Mouse (Mus musculus) intestine, embryonic 16.5 days (tissue): Measurements from ENCODE around the gene Ly75. TPM values are rescaled to one million over a fixed set of nuclear protein-coding genes. Genes with fewer than 3 reads are reported as not detected.
A peak's percentile ranks its signal among the peaks of the same experiment; 100 is the strongest.

Source experiments
- ATAC-seq: fragments of 200-750 bp; cut with Nextera tagmentation; 2 replicates; pipeline ENCODE4 v1.8.0; 2017; ENCODE audit warnings: moderate TSS enrichment, moderate library complexity
- H3K27ac ChIP-seq: fragments of 300-500 bp; sonication (generic); 2 replicates; pipeline ENCODE4 v1.5.1; 2014; ENCODE audit warnings: mild to moderate bottlenecking, low read length
- H3K27me3 ChIP-seq: fragments of 300-500 bp; sonication (generic); replicated peaks from 2 replicates; pipeline ENCODE4 v1.6.1; 2014; ENCODE audit warnings: low read length, control low read depth, mixed read lengths; ENCODE audit not compliant: control insufficient read depth, insufficient read depth
- H3K36me3 ChIP-seq: fragments of 300-500 bp; sonication (generic); 2 replicates; pipeline ENCODE4 v1.6.1; 2014; ENCODE audit warnings: low read length, control low read depth; ENCODE audit not compliant: control insufficient read depth, insufficient read depth
- H3K4me1 ChIP-seq: fragments of 300-500 bp; sonication (generic); 2 replicates; pipeline ENCODE4 v1.6.1; 2014; ENCODE audit warnings: low read length, control low read depth, mixed read lengths; ENCODE audit not compliant: control insufficient read depth, insufficient read depth
- H3K4me2 ChIP-seq: fragments of 300-500 bp; sonication (generic); 2 replicates; pipeline ENCODE4 v1.6.1; 2014; ENCODE audit warnings: low read depth, low read length, control low read depth
- H3K4me3 ChIP-seq: fragments of 300-500 bp; sonication (generic); 2 replicates; pipeline ENCODE4 v1.5.1; 2014; ENCODE audit warnings: mild to moderate bottlenecking, low read length
- H3K9ac ChIP-seq: fragments of 300-500 bp; sonication (generic); 2 replicates; pipeline ENCODE4 v1.6.1; 2014; ENCODE audit warnings: low read depth, low read length
- H3K9me3 ChIP-seq: fragments of 300-500 bp; sonication (generic); 2 replicates; pipeline ENCODE4 v1.6.1; 2016; ENCODE audit warnings: low read length, control low read depth; ENCODE audit not compliant: control insufficient read depth
- WGBS: fragments of 180-500 bp; shearing (Covaris S2); extraction: QIAGEN DNeasy Blood & Tissue Kit; methylation state at CpG from one replicate; pipeline ENCODE4 v1.1.7; 2014; 5-methylcytosine and 5-hydroxymethylcytosine counted together
- polyA plus RNA-seq: library from polyadenylated mRNA; unstranded; fragments of >200 nt; fragmentation: Nextera tagmentation; extraction: Ambion mirVana; gene quantifications from 2 replicates; pipeline ENCODE4 v1.2.1, GENCODE M21; 2015

The Ly75 gene
- polyA plus RNA-seq, 1 experiment from 2014 or later = 0.84 TPM

DNA sequence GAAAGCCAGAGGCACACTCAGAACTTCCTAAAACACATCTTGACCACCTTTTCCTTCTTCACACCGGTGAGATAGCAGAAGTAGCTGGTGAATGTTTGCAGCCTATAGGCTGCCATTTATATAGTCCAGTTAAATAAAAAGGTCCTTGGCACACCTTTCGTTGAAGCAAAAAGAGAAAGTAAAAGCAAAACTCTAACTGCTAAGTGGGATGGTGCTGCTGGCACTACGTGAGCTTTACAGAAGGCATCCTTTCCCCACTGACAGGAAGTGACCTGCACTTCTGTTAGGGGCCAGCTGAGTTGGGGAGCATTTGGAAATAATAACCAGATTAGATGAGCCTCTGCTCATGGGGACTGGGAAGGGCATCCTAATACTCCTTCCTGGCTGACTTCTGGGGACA is 757 bp downstream of the Ly75 start:
- H3K9me3 ChIP-seq = no peaks in the 10 kb centered on the region
- peak overlapping the region; percentile 85 for H3K4me2 ChIP-seq
- H3K4me1 ChIP-seq = peaks cover 4% of the 10 kb centered on the region; the same call in 1 of the 2 replicates
- H3K27me3 ChIP-seq = no peaks in the 10 kb centered on the region
- H3K36me3 ChIP-seq = no peaks in the 10 kb centered on the region
- ATAC-seq = no peak
- 74% methylated on average over 3 of the region's 3 CpGs for WGBS
- H3K27ac ChIP-seq = no peak overlapping the region
- H3K9ac ChIP-seq = peak overlapping the region; percentile 70; the same call in 1 of the 2 replicates
- H3K4me3 ChIP-seq = peak overlapping the region; percentile 61

DNA sequence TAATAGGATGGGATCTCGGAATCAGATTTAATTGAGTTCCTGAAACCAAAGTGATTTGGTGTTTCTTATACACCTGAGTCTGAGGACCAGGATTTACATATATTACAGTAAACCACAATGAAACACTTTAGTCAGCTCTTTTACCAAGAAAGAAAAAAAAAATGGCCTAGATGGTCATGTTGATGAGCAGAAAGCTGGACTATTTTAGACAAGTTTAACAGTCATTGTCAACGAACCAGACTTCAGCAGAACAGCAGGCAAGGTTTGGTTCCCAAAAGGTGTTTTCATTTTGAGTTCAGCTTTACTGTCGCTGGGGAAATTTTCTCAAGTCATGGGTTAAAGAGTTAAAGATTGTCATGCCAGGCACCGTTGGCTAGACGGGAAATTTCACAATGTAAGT is 5.8 kb downstream of the Ly75 start:
- no peak overlapping the region for H3K4me3 ChIP-seq
- no peak overlapping the region for H3K27ac ChIP-seq
- ATAC-seq = no peak
- WGBS = 85% methylated on average over 5 of the region's 5 CpGs
- H3K9ac ChIP-seq = no peak overlapping the region
- no peaks in the 10 kb centered on the region for H3K27me3 ChIP-seq
- H3K9me3 ChIP-seq = no peaks in the 10 kb centered on the region
- no peaks in the 10 kb centered on the region for H3K36me3 ChIP-seq
- no peaks in the 10 kb centered on the region for H3K4me1 ChIP-seq
- no peak overlapping the region for H3K4me2 ChIP-seq

DNA sequence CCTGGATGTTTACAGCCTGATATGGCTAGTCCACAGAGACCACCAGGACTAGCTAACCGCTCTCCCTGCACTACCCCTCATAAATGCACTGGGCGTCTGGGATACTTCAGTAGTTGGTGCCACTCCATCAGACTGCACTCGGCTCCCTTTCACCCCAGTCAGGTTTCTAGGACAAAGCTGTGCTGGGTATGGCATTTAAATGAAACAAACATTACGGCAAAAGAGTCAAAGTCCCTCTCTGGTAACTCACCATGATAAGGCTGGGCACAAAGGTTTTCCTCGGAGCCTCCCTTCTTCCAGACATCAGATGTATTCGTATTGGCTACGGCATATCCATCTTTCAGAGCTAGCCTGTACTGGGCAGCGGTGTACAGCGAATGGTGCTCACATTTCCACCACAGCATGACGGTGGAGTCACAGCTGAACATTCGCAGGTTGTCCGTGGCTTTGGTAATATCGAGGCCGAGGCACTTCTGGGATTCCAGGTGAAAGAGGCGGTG is 7.4 kb downstream of the Ly75 start:
- peak; percentile 81 for ATAC-seq
- no peak overlapping the region for H3K4me2 ChIP-seq
- no peak overlapping the region for H3K9ac ChIP-seq
- H3K4me3 ChIP-seq = no peak overlapping the region
- no peaks in the 10 kb centered on the region for H3K27me3 ChIP-seq
- H3K36me3 ChIP-seq = no peaks in the 10 kb centered on the region
- 88% methylated on average over 15 of the region's 15 CpGs for WGBS
- H3K27ac ChIP-seq = no peak overlapping the region
- no peaks in the 10 kb centered on the region for H3K9me3 ChIP-seq
- H3K4me1 ChIP-seq = no peaks in the 10 kb centered on the region

DNA sequence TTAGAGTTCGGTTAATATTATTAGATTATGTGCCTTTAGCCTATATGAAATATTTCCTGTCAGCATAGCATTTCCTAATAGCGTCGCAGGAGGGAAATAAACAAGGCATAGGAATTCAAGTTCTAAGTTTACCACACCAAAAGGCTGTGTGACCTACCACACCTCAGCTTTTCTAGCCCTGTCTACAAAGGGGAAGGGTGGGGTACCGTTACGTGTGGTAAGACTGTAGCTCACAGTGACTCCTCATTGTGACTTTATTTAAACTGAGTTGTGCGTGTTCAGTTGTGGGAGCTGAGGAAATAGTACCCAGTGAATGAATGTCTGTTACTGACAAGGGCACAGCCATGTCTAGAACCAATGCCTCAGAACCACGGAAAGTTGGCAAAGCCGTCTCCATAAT is 8.0 kb downstream of the Ly75 start:
- Histone ChIP-seq H3K4me1 (no peaks in the 10 kb centered on the region), H3K36me3 (no peaks in the 10 kb centered on the region), H3K9ac (no peak overlapping the region), H3K4me3 (no peak overlapping the region), H3K27ac (no peak overlapping the region), H3K4me2 (no peak overlapping the region), H3K9me3 (no peaks in the 10 kb centered on the region), H3K27me3 (no peaks in the 10 kb centered on the region)
- 90% methylated on average over 8 of the region's 8 CpGs for WGBS
- no peak for ATAC-seq

DNA sequence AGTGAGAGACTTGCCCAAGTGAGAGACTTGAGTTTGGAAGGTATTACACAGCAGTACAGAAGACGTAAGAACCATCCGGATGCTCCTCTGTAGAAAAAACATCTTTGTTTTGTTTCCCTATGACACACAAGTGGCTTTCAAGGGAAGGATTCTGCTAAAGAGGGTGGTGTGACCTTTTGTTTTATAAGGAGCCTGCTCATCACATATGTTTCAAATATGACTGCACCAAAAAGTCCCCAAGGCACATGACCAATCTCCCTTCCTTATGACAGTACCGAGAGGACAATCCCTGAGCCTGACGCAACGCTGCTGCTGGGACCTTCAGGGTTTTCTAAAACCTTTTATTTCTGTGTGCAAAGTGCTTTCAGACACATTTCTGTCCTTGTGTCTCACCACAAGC is 12.9 kb downstream of the Ly75 start:
- Histone ChIP-seq H3K9ac (no peak overlapping the region), H3K36me3 (no peaks in the 10 kb centered on the region), H3K9me3 (no peaks in the 10 kb centered on the region), H3K27me3 (no peaks in the 10 kb centered on the region), H3K4me1 (no peaks in the 10 kb centered on the region), H3K4me3 (no peak overlapping the region), H3K4me2 (no peak overlapping the region), H3K27ac (no peak overlapping the region)
- WGBS = 91% methylated on average over 5 of the region's 5 CpGs
- no peak for ATAC-seq

DNA sequence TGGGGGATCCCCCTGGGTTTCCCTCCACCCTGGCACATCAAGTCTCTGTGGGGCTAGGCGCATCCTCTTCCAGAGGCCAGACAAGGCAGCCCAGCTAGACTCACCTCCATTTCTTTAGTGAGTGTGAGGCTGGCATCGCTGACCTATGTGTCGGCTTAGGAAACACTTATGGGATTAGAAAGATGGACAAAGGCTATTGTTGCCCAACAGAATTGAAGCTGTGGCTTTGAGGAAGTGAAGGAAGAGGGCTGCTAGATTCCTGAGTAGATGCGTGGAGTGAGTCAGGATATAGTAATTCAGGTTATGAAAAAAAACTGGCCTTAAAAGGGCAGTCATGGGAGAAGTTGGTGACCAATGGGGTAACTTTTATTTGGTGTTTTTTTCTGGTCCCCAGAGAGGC is 13.6 kb downstream of the Ly75 start:
- 93% methylated on average over 4 of the region's 4 CpGs for WGBS

DNA sequence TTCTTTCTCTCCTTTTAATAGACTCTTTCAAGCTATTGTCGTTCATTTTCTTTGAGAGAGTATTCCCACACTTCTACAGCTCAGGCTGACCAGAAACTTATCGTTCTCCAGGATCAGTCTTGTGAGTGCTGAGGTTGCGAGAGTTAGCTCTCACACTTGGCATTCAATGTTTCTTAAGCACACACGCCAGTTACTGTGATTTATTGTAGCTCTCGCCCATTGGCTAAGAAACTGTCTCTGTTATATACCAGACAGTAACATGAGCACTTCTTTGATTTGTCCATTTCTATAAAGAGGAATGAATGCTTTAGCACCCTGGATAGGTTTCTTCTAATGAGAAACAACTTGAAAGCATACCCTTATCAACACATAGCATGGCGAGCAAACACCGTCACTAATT is 15.2 kb downstream of the Ly75 start:
- Histone ChIP-seq H3K36me3 (no peaks in the 10 kb centered on the region), H3K27me3 (no peaks in the 10 kb centered on the region), H3K4me2 (no peak overlapping the region), H3K9me3 (no peaks in the 10 kb centered on the region), H3K4me1 (no peaks in the 10 kb centered on the region), H3K4me3 (no peak overlapping the region), H3K27ac (no peak overlapping the region), H3K9ac (no peak overlapping the region)
- 82% methylated on average over 7 of the region's 7 CpGs for WGBS
- ATAC-seq = no peak

More for the DNA sequence above, 13.6 kb downstream of the Ly75 start:
- Histone ChIP-seq H3K27me3 (no peaks in the 10 kb centered on the region), H3K9me3 (no peaks in the 10 kb centered on the region), H3K4me1 (no peaks in the 10 kb centered on the region), H3K36me3 (no peaks in the 10 kb centered on the region), H3K4me3 (no peak overlapping the region), H3K9ac (no peak overlapping the region), H3K4me2 (no peak overlapping the region), H3K27ac (no peak overlapping the region)
- no peak for ATAC-seq

DNA sequence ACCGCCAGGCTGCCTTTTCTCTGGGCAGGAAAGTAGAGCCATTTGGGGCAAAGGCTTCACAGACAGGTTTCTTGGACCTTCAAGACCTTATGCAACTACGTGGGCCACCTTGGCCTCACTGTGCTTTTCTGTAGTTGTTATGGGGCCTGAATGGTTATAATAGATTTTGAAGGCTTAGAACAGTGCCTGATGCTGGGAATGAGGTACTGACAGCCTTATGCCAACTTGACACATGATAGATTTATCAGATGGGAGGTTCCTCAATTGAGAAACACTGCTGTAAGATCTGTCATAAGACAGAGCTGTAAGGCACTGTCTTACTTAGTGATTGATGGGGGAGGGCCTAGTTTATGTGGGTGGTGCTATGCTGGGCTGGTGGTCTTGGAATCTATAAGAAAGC is 15.9 kb downstream of the Ly75 start:
- 97% methylated on average over 2 of the region's 2 CpGs for WGBS
- no peak overlapping the region for H3K4me3 ChIP-seq
- no peaks in the 10 kb centered on the region for H3K36me3 ChIP-seq
- no peaks in the 10 kb centered on the region for H3K27me3 ChIP-seq
- no peaks in the 10 kb centered on the region for H3K9me3 ChIP-seq
- no peak for ATAC-seq
- no peaks in the 10 kb centered on the region for H3K4me1 ChIP-seq
- no peak overlapping the region for H3K9ac ChIP-seq
- H3K4me2 ChIP-seq = no peak overlapping the region
- H3K27ac ChIP-seq = no peak overlapping the region

DNA sequence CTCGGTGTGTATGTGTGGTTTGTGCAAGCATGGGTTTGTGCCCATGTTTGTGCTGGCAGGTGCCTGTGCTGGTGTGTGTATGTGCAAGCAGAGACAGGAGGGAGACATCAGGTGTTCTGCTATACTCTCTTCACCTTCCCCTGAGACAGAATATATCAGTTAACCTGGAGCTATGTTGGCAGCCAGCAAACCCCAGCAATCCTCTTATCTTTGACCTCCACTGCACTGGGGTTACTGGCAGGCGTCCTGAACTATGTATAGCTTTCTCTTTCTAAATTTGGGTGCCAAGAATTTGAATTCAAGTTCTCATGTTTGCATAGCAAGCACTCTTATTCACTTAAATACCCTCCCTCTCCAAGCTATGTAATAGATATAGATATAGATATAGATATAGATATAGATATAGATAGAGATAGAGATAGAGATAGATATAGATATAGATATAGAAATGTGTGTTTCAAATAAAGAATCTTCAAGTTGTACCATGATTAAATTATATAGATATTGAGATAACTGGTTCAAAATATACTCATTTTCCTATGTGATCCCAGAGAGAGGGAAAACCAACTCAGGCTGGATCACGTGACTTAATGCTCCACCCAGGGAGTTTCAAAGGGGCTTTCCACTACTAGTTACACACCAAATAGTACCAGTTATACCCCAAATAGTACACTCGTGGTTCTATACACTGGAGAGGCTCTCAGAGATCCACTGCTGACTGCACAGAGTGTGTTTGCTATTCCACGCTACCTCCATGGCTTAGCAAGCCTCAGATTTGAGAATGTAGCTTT is 17.1 kb downstream of the Ly75 start:
- Histone ChIP-seq H3K4me3 (no peak overlapping the region), H3K4me1 (no peaks in the 10 kb centered on the region), H3K4me2 (no peak overlapping the region), H3K36me3 (no peaks in the 10 kb centered on the region), H3K27me3 (no peaks in the 10 kb centered on the region), H3K9me3 (no peaks in the 10 kb centered on the region), H3K9ac (no peak overlapping the region), H3K27ac (no peak overlapping the region)
- WGBS = 75% methylated on average over 5 of the region's 5 CpGs
- no peak for ATAC-seq
